Mouse (Mus musculus) layer of hippocampus, adult 2 months (tissue): Measurements from ENCODE around the gene Sclt1. TPM values are rescaled to one million over a fixed set of nuclear protein-coding genes. Genes with fewer than 3 reads are reported as not detected.
"Not testable (repeated sequence)": the region's sequence is repeated elsewhere in the genome, so short reads cannot be mapped to it uniquely, and the experiment has no call there.

ENCODE experiments used
- DNase-seq, 2 experiments: peaks; one replicate each; pipeline ENCODE4 v3.0.0; 2022; ENCODE audit warnings: low spot score in 2 of 2
- H3K27ac ChIP-seq: fragments of 200-600 bp; 2 replicates; pipeline ENCODE4 v1.8.1; 2022
- H3K4me3 ChIP-seq: fragments of 200-600 bp; 2 replicates; pipeline ENCODE4 v1.8.1; 2022; ENCODE audit warnings: mild to moderate bottlenecking
- CTCF ChIP-seq: fragments of 200-600 bp; conservative IDR thresholded peaks from 2 replicates; pipeline ENCODE4 v1.8.1; 2022; ENCODE audit warnings: antibody characterized with exemption, mild to moderate bottlenecking, moderate library complexity
- long read RNA-seq, 2 experiments: library from polyadenylated mRNA; stranded (forward); transcript quantifications; one replicate each; pipeline ENCODE4 v2.0.0; 2021; ENCODE audit warnings: borderline mapping rate in 2 of 2
- total RNA-seq, 2 experiments: library from RNA; stranded (reverse); gene quantifications; 2 replicates each; pipeline ENCODE4 v1.2.3; 2021

Gene Sclt1
- total RNA-seq, result 10 to 100 TPM; 17.0 to 19.3 TPM
- long read RNA-seq, experiment 1, partial matches to known transcripts, result 0 of 7 reads
- long read RNA-seq, experiment 1, other reads (novel, unspliced or antisense), result 1 of 7 reads
- long read RNA-seq, experiment 2, transcript Sclt1-201 (21 exons, 3,005 nt), result major isoform, 5 of 13 reads
- long read RNA-seq, experiment 2, partial matches to known transcripts, result 1 of 13 reads
- long read RNA-seq, experiment 2, other reads (novel, unspliced or antisense), result 7 of 13 reads

DNA sequence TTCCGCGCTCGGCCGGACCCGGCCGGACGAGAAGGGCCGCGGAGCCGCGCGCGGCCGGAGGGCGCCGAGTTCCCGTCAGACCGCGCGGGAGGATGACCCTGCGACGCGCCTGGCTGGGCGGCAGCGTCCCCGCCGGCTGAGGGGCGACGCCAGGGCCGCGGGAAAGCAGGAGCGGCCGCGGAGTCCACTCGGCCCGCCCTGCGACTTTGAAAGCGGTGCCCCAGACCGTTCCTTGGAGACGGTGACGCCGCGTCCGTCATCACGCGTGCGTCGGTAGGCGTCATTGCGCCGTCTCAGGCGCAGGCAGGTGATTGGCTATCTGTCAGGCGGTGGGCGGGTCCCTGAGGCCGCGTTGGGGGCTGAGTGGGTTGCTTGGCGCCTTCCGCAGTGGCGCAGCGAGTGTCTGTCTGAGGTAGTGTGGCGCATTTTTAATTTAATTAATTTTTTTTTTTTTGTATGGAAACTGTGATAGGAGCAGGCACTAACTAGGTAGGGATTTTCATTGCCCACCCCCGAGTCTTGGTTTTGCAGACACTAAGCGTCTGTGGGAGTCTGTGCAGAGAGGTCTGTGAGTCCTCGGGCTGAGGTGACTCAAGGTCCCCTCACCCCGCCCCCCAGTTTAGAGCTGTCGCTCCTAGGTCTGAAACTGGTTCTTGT is at the start of gene Sclt1, which contains the start of gene D3Ertd751e:
Sclt1 (minus strand) TSS at position 237 of the 657 bp plus-strand sequence.
D3Ertd751e (plus strand) TSS at position 334 of the 657 bp plus-strand sequence.
- Histone ChIP-seq H3K27ac (peak within 1 kb of the TSS; percentile 96), H3K4me3 (peak within 1 kb of the TSS; percentile 97)
- TF ChIP-seq CTCF, result peak; percentile 56
- peak; percentile 97 to 98 for DNase-seq

GRCm38 (mm10) chr3:41762091-41762490 is 19.8 kb upstream of the Sclt1 start:
- H3K4me3 ChIP-seq, result no peak overlapping the region
- TF ChIP-seq CTCF, result no peak
- H3K27ac ChIP-seq, result no peak overlapping the region
- DNase-seq, result no peak

DNA sequence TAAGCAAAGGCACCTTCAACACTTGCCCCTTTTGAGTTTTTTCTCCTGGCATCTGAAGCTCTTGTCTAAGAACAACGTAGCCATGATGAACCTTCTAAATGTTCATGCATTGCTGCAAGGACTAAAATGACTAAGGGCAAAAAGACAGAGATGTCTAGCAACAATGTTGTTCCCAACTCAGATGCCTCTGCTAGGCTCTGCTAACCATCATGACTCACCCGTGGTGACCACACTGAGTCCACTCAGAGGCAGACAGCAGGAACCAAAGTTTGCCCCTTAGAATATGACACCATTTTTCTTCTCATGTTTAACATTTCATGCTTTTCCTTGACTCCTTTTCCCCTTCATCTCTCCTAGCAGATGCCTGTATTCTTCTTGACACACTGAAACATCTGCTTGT is 12.2 kb upstream of the Sclt1 start:
- no peak for DNase-seq
- Histone ChIP-seq H3K27ac (no peak overlapping the region), H3K4me3 (no peak overlapping the region)
- no peak for TF ChIP-seq CTCF

DNA sequence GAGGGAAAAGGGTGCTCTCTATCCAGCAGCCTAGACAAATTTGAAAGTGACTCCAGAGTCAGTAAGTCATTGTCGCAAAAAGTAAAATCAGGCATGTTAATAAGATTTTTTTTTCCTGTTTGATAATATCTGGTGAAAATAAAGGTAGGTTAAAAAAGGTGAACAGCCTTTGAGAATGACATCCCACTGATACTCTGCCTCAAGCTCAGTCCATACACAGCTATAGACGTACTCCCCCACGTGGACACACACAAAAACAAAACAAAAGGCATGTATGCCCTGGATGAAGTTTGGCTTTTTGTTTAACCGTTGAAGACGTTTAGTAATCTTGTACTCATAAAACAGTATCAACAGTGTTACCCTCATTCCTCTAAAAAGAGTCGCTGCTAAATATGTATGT is 1.1 kb upstream of the Sclt1 start:
- H3K4me3 ChIP-seq, result peak overlapping the region; percentile 97; the same call in 1 of the 2 replicates
- DNase-seq, result peak in 1 of 2 experiments; percentile 8
- TF ChIP-seq CTCF, result peak; percentile 59
- H3K27ac ChIP-seq, result peak overlapping the region; percentile 96; the same call in 1 of the 2 replicates

DNA sequence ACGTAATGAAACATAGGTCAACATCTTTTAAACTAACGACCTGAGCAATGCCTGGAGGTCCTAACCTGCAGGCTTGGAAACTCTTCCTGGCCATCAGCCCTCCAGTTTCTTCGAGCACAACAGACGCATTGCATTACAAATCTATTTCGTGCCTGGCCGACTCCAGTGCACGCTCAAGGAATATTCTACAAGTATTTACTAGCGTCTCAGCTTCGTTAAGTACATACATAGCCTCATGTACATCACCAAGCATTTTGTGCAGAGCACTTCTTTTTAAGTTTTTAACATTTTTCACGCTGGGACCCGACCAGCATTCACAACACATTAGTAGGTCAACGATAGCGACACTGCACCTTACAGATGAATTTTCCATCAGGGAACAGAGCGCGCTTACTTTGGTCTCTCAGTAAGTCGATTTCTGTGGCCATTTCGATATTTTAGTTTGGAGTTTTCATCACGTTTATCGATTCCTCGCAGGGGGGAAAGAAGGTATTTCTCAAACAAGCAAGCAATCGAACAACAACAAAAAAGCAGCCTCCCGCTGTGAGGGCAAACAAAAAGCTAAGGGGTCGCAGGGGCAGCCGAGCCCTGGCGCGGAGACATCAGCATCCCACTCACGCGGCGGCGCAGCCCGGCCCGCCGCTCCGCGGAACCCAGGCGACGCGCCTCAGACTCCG is 575 bp downstream of the Sclt1 start:
- Histone ChIP-seq H3K4me3 (peak overlapping the region; percentile 97), H3K27ac (peak overlapping the region; percentile 96)
- no peak for DNase-seq
- TF ChIP-seq CTCF, result no peak

DNA sequence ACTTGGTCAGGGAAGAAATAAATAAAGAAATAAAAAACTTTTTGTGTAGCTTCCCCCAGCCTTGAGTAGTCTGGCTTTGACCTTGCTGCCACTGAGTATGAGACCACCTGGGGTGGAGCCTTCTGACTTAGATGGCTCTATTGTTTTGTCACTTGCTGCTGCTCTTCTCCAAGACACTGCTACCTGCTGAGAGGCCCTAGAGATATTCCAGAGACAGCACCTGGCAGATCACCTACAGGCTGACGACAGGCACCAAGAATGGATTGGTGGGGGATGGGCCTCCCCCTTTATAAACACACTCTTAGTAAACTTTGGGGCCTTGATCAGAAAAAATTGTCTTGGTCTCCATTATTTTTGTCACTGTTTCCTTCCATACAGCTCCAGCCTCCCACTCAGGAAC is 46.6 kb downstream of the Sclt1 start:
- DNase-seq, result no peak
- Histone ChIP-seq H3K27ac (no peak overlapping the region), H3K4me3 (no peak overlapping the region)
- TF ChIP-seq CTCF, result no peak

DNA sequence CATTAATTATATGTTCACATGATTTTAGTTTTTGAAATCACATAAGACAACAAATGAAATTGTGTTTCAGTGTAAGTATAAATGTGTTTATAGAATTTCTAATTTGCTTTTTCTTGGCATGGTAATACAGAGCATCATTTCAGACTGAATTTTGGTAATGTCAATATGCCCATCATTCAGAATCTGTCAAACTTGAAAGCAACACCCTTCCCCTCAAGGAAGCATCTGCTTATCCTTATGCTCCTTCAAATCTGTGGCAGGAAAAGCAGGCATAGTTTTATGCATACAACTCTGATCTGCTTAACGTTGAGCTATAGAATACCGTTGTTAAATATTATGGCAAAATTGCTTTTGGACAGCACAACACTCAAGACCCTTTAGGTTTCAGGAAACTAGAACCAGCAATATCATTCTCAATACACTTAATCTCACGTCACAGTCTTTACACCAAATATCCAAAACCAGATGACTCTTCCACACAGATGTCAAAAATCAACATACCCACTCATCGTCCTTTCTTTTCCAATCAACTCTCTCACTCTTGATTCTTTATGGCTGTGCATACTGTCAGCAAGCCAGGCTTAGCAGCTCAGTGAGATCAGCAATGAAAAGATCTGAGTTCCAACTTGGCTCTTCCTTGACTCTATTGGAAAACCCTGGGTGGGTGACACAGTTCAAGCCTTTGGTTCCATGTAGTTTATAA is 49.7 kb downstream of the Sclt1 start:
- peak in 1 of 2 experiments; percentile 25 for DNase-seq
- H3K27ac ChIP-seq, result peak overlapping the region; percentile 0; the same call in 1 of the 2 replicates
- H3K4me3 ChIP-seq, result no peak overlapping the region
- TF ChIP-seq CTCF, result no peak

DNA sequence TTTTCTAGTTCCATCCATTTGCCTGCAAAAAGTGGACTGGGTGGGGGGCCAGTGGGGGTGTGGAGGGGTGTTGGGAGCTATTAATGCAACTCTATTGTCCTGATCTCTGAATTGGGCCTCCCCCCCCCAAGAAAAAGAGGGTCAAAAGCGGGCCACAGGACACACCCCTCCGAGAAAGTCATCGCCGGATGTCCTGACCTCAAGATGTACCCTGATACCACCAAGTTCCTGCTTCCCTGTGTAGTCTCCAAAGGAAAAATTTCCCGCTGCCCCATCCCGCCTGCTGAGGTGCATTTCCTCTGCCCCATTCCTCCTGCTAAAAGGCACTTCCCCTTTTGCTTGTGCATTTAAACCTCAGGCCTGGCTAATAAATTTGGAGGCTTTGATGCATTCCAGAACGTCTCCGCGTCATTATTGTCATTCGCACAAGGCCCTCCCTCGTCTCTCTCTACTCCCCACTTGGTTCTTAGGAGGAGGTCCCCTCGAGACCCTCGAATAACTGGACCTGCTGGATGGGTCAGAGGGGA is 52.1 kb downstream of the Sclt1 start:
- not testable (repeated sequence) for H3K4me3 ChIP-seq, H3K27ac ChIP-seq, DNase-seq

GRCm38 (mm10) chr3:41686396-41686795 is 55.9 kb downstream of the Sclt1 start:
- no peak overlapping the region for H3K27ac ChIP-seq
- no peak for DNase-seq
- no peak overlapping the region for H3K4me3 ChIP-seq
- TF ChIP-seq CTCF, result no peak

DNA sequence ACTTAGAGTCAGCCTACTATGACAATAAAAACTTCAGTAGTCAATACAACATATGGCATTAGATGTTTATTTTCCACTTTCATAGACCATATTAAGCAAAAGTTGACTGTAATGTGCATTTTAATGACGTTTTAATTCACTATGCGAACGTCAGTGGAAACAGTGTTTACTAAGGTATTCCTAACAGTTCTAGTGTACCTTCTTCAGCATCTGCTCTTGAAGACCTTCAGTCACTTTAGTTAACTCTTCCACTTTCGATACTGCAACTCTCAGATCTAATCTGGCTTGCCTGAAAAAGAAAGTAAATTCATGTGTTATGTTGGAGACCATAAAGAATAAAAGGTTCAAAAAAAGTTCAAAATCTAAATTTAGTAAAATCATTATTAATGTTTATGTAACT is 60.2 kb downstream of the Sclt1 start:
- no peak for DNase-seq
- Histone ChIP-seq H3K27ac (no peak overlapping the region), H3K4me3 (no peak overlapping the region)
- no peak for TF ChIP-seq CTCF

DNA sequence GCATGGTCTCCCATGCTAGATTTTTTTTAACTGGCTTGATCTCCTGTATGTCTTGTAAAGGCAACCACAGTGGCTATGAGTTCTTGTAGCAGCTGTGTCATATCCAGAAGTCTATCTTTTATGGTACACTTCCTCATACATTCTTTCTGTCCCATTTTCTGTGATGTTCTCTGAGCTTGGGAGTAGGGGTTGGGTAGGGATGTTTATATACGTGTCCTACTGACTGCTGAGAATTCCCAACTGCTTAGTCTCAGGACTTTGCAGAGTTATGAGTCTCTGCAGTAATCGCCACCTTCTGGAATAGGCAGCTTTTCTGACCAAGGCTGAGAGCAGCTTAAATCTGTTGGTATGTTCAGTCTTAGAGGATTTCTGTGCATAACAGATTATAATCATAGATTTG is 65.7 kb downstream of the Sclt1 start:
- no peak overlapping the region for H3K27ac ChIP-seq
- TF ChIP-seq CTCF, result no peak
- no peak overlapping the region for H3K4me3 ChIP-seq
- no peak for DNase-seq

DNA sequence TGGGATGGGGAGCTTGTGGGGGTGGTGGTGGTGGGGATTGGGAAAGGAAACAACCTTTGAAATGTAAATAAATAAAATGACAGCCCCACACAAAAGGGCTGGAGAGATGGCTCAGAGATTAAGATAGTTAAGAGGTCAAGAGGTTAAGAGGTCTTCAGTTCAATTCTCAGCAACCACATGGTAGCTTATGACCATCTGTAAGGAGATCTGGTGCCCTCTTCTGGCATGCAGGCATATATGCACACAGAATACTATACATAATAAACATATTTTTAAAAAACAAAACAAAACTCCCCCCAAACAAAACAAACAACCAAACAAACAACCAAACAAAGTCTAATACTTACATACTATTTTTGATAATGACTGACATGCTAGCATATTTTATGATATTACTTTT is 67.5 kb downstream of the Sclt1 start:
- no peak for DNase-seq
- Histone ChIP-seq H3K27ac (no peak overlapping the region), H3K4me3 (no peak overlapping the region)
- TF ChIP-seq CTCF, result peak; percentile 59

DNA sequence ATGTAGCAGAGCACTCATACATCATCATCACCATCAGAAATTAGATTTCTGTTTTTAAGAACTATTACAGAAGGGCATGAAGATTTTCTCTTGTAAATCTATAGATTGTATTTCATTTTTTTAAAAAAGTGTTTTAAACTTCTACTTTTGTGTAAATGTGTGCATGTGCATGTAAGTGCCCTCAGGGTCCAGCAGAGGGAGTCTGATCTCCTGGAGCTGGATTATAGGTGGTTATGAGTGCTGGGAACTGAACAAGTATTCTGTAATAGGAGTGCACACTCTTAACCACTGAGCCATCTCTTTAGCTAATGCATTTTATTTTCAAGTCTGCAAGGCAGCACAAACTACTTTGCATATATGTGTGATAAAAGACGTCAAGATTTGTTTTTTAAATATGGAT is 86.7 kb downstream of the Sclt1 start:
- no peak for DNase-seq
- peak; percentile 55 for TF ChIP-seq CTCF

More for the DNA sequence above, 86.7 kb downstream of the Sclt1 start:
- Histone ChIP-seq H3K27ac (no peak overlapping the region), H3K4me3 (no peak overlapping the region)
